Mouse (Mus musculus) embryonic facial prominence, embryonic 13.5 days (tissue): ENCODE results near the gene Vapa. TPM values are rescaled to one million over a fixed set of nuclear protein-coding genes. Genes with fewer than 3 reads are reported as not detected.
"Not testable (repeated sequence)": the region's sequence is repeated elsewhere in the genome, so short reads cannot be mapped to it uniquely, and the experiment has no call there.

ENCODE experiments used
- ATAC-seq: fragments of 200-750 bp; cut with Nextera tagmentation; 2 replicates; pipeline ENCODE4 v1.8.0; 2017; ENCODE audit warnings: low read depth; ENCODE audit not compliant: insufficient number of reproducible peaks, insufficient read depth, low FRiP score, low TSS enrichment
- H3K27ac ChIP-seq: fragments of 300-500 bp; sonication (generic); 2 replicates; pipeline ENCODE4 v1.5.1; 2015; ENCODE audit warnings: moderate library complexity, mild to moderate bottlenecking, inconsistent platforms
- H3K27me3 ChIP-seq: fragments of 300-500 bp; sonication (generic); 2 replicates; pipeline ENCODE4 v1.6.1; 2015; ENCODE audit warnings: mild to moderate bottlenecking, inconsistent platforms
- H3K36me3 ChIP-seq: fragments of 300-500 bp; sonication (generic); 2 replicates; pipeline ENCODE4 v1.6.1; 2015; ENCODE audit warnings: mild to moderate bottlenecking, inconsistent platforms
- H3K4me1 ChIP-seq: fragments of 300-500 bp; sonication (generic); 2 replicates; pipeline ENCODE4 v1.6.1; 2015; ENCODE audit warnings: inconsistent platforms
- H3K4me2 ChIP-seq: fragments of 300-500 bp; sonication (generic); 2 replicates; pipeline ENCODE4 v1.6.1; 2015; ENCODE audit warnings: moderate library complexity, mild to moderate bottlenecking, inconsistent platforms
- H3K4me3 ChIP-seq: fragments of 300-500 bp; sonication (generic); 2 replicates; pipeline ENCODE4 v1.5.1; 2015; ENCODE audit warnings: mild to moderate bottlenecking, inconsistent platforms
- H3K9ac ChIP-seq: fragments of 300-500 bp; sonication (generic); 2 replicates; pipeline ENCODE4 v1.6.1; 2015; ENCODE audit warnings: mild to moderate bottlenecking, inconsistent platforms
- H3K9me3 ChIP-seq: fragments of 300-500 bp; sonication (generic); 2 replicates; pipeline ENCODE4 v1.6.1; 2016; ENCODE audit warnings: inconsistent platforms
- WGBS: fragments of 180-500 bp; shearing (Covaris S2); methylation state at CpG from one replicate; pipeline ENCODE4 v1.1.7; 2015; ENCODE audit warnings: mixed read lengths; 5-methylcytosine and 5-hydroxymethylcytosine counted together
- polyA plus RNA-seq: library from polyadenylated mRNA; unstranded; fragments of >200 nt; fragmentation: Nextera tagmentation; extraction: Ambion mirVana; gene quantifications from 2 replicates; pipeline ENCODE4 v1.2.1, GENCODE M21; 2015

Gene Vapa
- polyA plus RNA-seq, 1 experiment from 2014 or later, result 187 TPM

- ATAC-seq, result peak; percentile 40; the same call in 1 of the 2 replicates
- 41% methylated on average over 5 of the region's 5 CpGs for WGBS
- Histone ChIP-seq H3K4me1 (no peaks in the 10 kb centered on the region), H3K9me3 (no peaks in the 10 kb centered on the region), H3K27me3 (peaks cover 3% of the 10 kb centered on the region; the same call in 1 of the 2 replicates), H3K27ac (no peak overlapping the region), H3K9ac (no peak overlapping the region), H3K4me2 (no peak overlapping the region), H3K4me3 (no peak overlapping the region), H3K36me3 (no peaks in the 10 kb centered on the region)
Observed at GRCm38 (mm10) chr17:65559273-65559672, 54.1 kb downstream of the Vapa start.

DNA sequence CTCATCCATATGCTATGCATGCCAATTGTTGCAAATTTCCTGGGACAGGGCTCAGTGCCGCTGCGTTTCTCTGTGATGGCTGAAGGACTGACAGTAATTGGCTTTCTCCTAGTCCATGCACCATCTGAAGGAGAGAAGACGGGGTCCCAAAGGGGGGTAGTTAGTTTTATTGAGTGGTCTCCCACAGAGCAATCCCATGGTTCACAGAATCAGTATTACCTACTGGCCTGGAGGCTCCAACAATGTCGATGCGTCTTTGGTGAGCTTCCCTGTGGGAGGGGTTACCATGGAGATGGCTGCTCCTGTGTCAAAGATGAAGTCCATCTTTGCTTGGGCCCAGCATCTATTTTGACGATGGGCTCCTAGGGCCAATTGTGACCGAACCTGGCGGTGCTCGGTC, 54.6 kb downstream of the Vapa start:
- 60% methylated on average over 9 of the region's 9 CpGs for WGBS
- Histone ChIP-seq H3K4me3 (no peak overlapping the region), H3K4me2 (peak overlapping the region; percentile 24; the same call in 1 of the 2 replicates)

GRCm38 (mm10) chr17:65558217-65558616, 55.1 kb downstream of the Vapa start:
- ATAC-seq, result no peak
- WGBS, result 39% methylated on average over 9 of the region's 9 CpGs
- H3K4me2 ChIP-seq, result peak overlapping the region; percentile 24; the same call in 1 of the 2 replicates

More for the DNA sequence above, 54.6 kb downstream of the Vapa start:
- Histone ChIP-seq H3K27me3 (no peaks in the 10 kb centered on the region; the same call in 1 of the 2 replicates), H3K4me1 (no peaks in the 10 kb centered on the region), H3K9me3 (no peaks in the 10 kb centered on the region), H3K27ac (no peak overlapping the region), H3K9ac (no peak overlapping the region), H3K36me3 (no peaks in the 10 kb centered on the region)
- ATAC-seq, result no peak

GRCm38 (mm10) chr17:65557212-65557611, 56.1 kb downstream of the Vapa start:
- Histone ChIP-seq H3K27ac (no peak overlapping the region), H3K4me3 (no peak overlapping the region), H3K27me3 (no peaks in the 10 kb centered on the region), H3K36me3 (no peaks in the 10 kb centered on the region), H3K9me3 (no peaks in the 10 kb centered on the region), H3K4me1 (no peaks in the 10 kb centered on the region), H3K4me2 (no peak overlapping the region), H3K9ac (no peak overlapping the region)
- ATAC-seq, result no peak
- 79% methylated on average over 6 of the region's 6 CpGs for WGBS

More at GRCm38 (mm10) chr17:65558217-65558616, 55.1 kb downstream of the Vapa start:
- Histone ChIP-seq H3K4me3 (no peak overlapping the region), H3K27me3 (no peaks in the 10 kb centered on the region), H3K9me3 (no peaks in the 10 kb centered on the region), H3K9ac (no peak overlapping the region), H3K27ac (no peak overlapping the region), H3K4me1 (no peaks in the 10 kb centered on the region), H3K36me3 (no peaks in the 10 kb centered on the region)

DNA sequence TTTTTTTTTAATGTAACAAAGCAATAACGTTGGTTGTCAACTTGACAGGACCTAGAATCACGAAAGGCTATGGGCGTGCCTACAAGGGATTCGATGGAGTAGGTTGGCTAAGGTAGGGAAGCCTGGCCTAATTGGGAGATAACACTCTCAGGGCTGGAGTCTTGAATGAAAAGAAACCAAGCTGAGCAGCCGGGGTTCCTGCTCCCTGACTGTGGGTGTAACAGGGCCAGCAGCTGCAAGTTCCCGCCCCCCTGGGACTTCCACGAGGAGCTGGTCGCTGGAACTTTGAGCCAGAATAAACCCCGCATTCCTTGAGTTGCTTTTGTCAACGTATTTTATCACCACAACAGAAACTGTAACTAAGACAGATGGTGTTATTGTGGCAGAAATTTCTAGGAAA, 56.6 kb downstream of the Vapa start:
- no peaks in the 10 kb centered on the region for H3K27me3 ChIP-seq
- H3K9me3 ChIP-seq, result no peaks in the 10 kb centered on the region
- H3K4me2 ChIP-seq, result no peak overlapping the region
- no peaks in the 10 kb centered on the region for H3K4me1 ChIP-seq
- no peaks in the 10 kb centered on the region for H3K36me3 ChIP-seq
- H3K9ac ChIP-seq, result no peak overlapping the region
- 75% methylated on average over 10 of the region's 10 CpGs for WGBS
- no peak overlapping the region for H3K4me3 ChIP-seq
- no peak overlapping the region for H3K27ac ChIP-seq
- no peak for ATAC-seq

DNA sequence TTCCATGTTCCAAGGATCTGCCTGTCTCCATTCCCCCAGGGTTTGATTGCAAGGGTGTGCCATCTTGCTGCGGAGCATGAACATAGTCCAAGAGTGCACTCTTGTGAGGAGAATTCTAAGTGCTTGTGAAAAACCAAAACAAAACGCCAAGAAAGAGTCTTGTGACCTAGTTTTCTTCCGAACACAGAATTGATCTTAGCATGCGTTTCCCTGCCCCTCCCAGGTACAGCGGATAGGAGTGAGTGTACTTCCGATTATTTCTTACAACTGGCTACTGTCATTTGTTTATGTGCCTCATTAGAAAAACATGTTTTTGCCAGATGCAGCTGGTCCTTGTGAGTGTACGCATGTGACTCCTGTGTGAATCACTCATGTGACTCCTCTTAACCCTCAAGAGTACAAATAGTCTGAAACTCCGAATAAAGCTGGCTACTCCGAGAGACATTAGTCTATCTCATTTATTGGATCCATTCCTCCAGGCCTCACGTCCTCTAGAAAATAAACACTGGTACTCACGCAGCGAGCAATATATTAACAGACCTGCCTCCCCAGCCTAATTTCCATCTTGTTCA, 60.8 kb downstream of the Vapa start:
- H3K4me3 ChIP-seq, result no peak overlapping the region
- no peaks in the 10 kb centered on the region for H3K36me3 ChIP-seq
- ATAC-seq, result no peak
- no peaks in the 10 kb centered on the region for H3K9me3 ChIP-seq
- WGBS, result 71% methylated on average over 12 of the region's 12 CpGs
- H3K27ac ChIP-seq, result no peak overlapping the region
- no peaks in the 10 kb centered on the region for H3K4me1 ChIP-seq
- H3K4me2 ChIP-seq, result no peak overlapping the region
- no peaks in the 10 kb centered on the region for H3K27me3 ChIP-seq
- H3K9ac ChIP-seq, result no peak overlapping the region

DNA sequence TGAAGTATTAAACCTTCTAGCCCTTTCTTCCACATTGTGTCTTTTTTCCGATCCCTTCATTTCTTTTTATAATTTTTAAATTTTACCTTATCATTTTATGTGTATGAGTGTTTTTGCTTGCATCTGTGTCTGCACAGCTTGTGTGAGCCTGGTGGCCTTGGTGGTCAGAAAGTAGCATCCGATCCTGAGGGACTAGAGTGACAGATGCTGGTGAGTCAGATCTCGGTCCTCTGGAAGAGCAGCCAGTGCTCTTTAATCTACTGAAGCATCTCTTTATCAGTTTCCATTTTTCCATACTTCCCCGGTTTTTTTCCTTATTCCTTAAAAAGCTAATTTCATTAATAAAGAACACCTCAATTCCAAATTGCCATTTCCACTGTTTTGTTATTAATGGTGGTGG, 63.0 kb downstream of the Vapa start:
- no peak overlapping the region for H3K4me3 ChIP-seq
- no peaks in the 10 kb centered on the region for H3K36me3 ChIP-seq
- H3K27ac ChIP-seq, result no peak overlapping the region
- no peaks in the 10 kb centered on the region for H3K27me3 ChIP-seq
- ATAC-seq, result no peak
- no peak overlapping the region for H3K9ac ChIP-seq
- H3K4me1 ChIP-seq, result no peaks in the 10 kb centered on the region
- no peaks in the 10 kb centered on the region for H3K9me3 ChIP-seq
- H3K4me2 ChIP-seq, result no peak overlapping the region
- WGBS, result 84% methylated on average over 4 of the region's 4 CpGs

- H3K36me3 ChIP-seq, result no peaks in the 10 kb centered on the region
- H3K4me3 ChIP-seq, result no peak overlapping the region
- no peak overlapping the region for H3K4me2 ChIP-seq
- H3K9me3 ChIP-seq, result no peaks in the 10 kb centered on the region
- no peaks in the 10 kb centered on the region for H3K27me3 ChIP-seq
- H3K4me1 ChIP-seq, result no peaks in the 10 kb centered on the region
- no peak for ATAC-seq
- 71% methylated on average over 18 of the region's 18 CpGs for WGBS
- H3K27ac ChIP-seq, result no peak overlapping the region
- no peak overlapping the region for H3K9ac ChIP-seq
Observed at GRCm38 (mm10) chr17:65548698-65549365, 64.5 kb downstream of the Vapa start.

- H3K4me2 ChIP-seq, H3K9me3 ChIP-seq, H3K9ac ChIP-seq, H3K4me1 ChIP-seq, H3K27me3 ChIP-seq, H3K36me3 ChIP-seq, H3K4me3 ChIP-seq, ATAC-seq, H3K27ac ChIP-seq: not testable (repeated sequence)
- 91% methylated on average over 4 of the region's 4 CpGs for WGBS
Observed at GRCm38 (mm10) chr17:65546221-65546620, 67.1 kb downstream of the Vapa start.

DNA sequence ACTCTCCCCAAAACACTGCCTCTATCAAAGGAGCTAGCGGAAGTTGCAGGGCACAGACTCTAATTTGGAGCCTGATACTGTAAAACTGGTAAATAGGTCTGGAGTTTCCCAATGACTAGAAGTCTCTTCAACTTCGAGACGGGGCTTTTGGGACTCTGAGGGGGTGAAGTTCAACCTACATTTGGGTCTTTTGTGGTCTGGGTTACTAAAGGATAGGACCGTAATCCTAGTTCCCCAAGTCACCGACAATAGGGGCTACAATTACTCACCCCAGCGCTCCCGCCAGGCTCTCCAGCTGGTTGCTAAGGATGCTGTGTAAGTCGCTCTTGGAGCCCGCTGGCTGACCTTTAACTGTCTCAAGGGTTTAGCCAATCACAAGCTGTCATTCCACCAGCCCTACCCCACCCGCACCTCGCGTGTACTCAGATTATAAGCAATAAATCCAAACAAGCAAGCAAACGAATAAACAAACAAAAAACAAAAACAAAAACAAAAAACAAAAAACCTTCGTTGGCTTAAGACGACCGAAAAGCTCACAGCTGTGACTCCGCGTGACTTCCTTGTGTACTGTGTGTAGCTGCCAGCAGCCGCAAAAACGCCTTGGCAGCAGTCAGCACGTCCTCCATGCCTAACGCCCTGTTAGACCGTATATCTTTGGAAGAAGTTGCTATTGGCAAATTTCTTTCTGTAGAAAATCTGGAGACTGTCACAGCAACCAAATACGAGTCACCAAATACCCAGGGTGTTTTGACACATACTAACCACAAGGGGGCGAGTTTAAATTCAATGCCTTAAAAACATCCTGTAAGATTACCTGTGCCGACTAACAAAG, 72.7 kb downstream of the Vapa start, which contains the start of gene Tmem232:
Gene Tmem232, minus strand, starts transcription at position 342 of the 832 bp plus-strand sequence.
- Histone ChIP-seq H3K4me3 (peak within 1 kb of the TSS; percentile 29), H3K27me3 (no peaks in the 10 kb centered on the region), H3K9me3 (no peaks in the 10 kb centered on the region), H3K4me2 (peak within 1 kb of the TSS; percentile 57), H3K27ac (no peak within 1 kb of the TSS), H3K4me1 (peaks cover 6% of the 10 kb centered on the region; the same call in 1 of the 2 replicates), H3K36me3 (no peaks in the 10 kb centered on the region), H3K9ac (no peak within 1 kb of the TSS)
- 16% methylated on average over 26 of the region's 26 CpGs for WGBS
- no peak; the same call in 1 of the 2 replicates for ATAC-seq

DNA sequence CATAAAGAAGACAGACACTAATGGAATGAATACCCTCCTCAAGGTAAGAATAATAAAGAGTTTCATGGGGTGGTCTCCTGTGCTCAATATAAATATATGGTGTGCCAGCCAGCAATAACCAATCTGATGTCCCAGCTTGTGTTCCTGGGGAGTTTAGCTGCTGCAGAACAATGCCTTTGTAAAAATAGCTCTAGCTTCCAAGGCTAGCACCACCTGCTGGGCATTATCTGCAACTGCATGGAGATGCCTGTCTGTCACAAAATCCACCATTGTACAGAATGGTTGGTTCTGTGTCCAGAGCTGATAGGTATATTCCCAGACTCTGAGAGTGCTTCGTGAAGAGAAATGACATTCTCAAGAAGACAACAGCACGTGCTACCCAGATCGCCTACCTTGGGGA, 77.2 kb downstream of the Vapa start:
- no peak overlapping the region for H3K9ac ChIP-seq
- peaks cover 6% of the 10 kb centered on the region; the same call in 1 of the 2 replicates for H3K4me1 ChIP-seq
- WGBS, result 19% methylated on average over 3 of the region's 3 CpGs
- H3K27me3 ChIP-seq, result no peaks in the 10 kb centered on the region
- no peaks in the 10 kb centered on the region for H3K9me3 ChIP-seq
- H3K4me2 ChIP-seq, result no peak overlapping the region
- no peaks in the 10 kb centered on the region for H3K36me3 ChIP-seq
- no peak overlapping the region for H3K27ac ChIP-seq
- ATAC-seq, result no peak
- H3K4me3 ChIP-seq, result no peak overlapping the region
